Mouse (Mus musculus) activated CD4-positive, CD25-positive, alpha-beta regulatory T cell (primary cell): Measurements from ENCODE around the gene Cct7. TPM values are rescaled to one million over a fixed set of nuclear protein-coding genes. Genes with fewer than 3 reads are reported as not detected.

Source experiments
- polyA plus RNA-seq, 2 experiments: library from polyadenylated mRNA; unstranded; fragments of 100-300 nt; shearing (Covaris generic); gene quantifications; one replicate each; pipeline ENCODE4 v1.2.1; 2017

The Cct7 gene
- polyA plus RNA-seq, result 100 to 1,000 TPM; 255 to 288 TPM

DNA sequence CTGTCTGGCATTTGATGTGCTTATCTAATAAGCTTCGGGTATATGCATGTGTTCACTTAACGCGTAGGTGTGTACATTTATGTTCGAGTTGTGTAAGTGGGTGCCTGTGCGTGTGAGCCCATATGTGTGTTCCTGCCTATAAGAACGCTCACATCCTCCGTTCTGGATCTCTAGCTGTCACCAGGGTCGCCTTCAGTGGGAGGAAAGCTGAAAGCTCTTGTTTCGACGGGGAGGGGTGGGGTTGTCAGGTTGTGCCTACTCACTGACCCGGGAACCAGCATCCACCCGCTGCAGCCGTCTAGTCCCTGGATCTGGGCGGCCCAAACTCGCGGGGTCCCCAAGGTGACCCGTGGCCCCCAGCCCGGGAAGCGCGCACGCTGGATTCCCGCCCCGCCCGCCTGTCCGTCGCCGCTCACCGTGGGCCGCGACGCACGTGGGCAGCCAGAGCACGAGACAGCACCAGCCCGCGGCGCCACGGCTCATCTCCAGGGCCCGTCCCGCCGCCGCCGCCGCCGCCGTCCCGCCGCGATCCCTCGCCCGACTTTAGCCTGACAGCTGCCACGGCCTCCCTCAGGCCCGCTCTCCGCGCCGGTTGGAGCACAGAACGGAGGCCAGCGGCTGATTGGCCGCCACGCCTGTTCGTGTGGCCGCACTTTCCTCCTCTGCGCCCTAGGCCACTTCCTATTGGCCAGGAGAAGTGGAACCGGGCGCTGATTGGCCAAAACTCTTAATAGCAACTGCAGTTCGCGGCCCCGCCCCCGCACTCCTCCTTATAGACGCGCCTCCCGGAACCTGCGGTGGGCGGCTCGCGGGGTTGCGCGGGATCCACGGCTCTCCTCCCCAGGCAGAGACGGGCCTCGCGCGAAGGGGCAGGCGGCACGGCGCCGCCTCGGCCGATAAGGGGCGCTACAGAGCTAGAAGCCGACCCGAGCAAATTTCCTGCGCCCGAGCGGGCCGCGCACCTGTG lies at the start of gene Cct7:
Gene Cct7, plus strand, starts transcription at position 818 of the 967 bp plus-strand sequence.

DNA sequence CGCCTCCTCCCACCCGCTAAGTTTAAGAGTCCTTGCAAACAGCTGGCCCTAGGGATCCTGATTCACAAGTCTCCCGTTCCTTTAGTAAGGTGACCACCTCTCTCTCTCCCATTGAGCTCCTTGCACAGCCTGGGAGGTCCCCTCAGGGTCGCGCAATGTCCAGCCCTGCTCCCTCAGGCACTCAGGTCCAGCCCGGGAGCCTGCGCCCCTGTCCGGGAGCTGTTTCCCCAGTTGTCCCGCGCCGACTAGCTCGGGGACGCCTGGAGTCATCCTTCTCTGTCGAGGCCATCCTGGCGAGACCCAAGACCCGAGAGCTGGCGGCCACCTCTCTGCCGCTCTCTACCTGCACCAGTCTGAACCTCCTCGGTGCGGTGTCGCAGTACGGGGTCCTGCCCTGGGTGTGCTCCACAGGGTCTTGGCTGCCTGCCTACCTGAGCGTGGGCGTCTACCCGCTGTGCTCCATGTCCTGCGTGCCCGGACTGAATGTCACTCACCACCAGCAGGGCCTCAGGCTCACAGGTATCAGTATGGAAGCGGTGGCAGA lies 27.4 kb upstream of the Cct7 start, which contains the start of gene Noto:
Gene Noto, plus strand, starts transcription at position 51 of the 544 bp plus-strand sequence.

DNA sequence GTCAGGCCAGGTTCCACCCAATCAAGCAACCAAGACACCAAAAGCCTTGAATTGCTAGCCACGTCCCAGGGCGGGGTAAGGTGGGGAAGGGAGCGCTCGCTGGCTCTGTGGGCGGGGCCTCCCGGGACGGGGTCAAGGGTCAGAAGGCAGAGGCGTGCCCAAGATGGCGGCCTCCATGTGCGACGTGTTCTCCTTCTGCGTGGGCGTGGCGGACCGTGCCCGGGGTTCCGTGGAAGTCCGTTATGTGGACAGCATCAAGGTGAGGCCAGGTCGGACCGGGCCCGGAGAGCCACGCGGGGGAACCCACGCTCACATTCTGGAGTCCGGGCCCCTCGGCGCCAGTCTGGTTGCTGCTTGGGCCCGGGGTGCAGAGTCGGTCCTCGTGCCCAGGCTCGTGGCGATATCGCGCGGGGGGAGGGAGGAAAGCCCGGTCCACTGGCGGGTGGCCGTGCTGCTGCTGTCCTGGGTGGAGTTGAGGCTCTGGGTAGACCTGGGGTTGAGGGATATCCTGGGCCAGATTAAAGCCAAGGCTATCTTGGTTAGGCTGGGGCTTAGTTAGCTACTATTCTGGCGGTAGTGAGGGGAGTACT lies 19.4 kb upstream of the Cct7 start, which contains the start of gene Smyd5:
Gene Smyd5, plus strand, starts transcription at position 148 of the 590 bp plus-strand sequence.

DNA sequence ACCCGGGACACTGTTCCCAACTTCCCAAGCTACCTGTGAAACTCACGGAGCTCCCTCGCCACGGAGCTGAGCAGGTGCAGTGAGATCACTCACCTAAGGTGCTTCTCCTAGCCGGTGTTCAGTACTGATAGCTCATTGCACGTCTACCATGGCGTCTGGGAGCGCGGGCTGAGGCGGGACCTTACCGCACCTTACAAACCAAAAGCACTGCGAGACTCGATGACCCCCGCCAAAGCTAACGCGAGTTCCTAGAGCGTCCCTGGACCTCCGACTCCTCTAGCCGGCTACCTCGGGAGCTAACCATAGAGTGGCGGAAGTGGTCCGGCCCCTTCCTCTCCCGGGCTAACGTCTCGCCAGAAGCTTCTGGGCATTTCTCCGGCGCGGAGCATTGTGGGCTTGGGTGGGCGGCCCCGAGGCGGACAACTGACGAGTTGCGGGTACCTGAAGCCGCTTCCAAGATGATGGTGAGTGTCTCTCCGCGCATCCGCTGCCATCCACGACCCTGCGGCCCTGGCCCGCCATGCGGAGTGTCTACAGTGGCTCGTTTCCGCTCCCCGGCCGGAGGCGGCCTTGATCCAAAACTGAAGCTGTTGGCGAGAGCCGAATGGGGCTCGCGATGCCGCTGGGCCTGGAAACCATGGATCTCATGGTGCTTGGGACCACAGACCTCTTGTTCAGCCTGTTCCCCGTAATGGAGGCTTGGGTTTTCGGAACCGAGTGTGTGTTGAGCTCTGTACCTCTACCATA lies 523 bp downstream of the Cct7 start, which contains the start of gene Pradc1:
Gene Pradc1, minus strand, starts transcription at position 307 of the 747 bp plus-strand sequence.

DNA sequence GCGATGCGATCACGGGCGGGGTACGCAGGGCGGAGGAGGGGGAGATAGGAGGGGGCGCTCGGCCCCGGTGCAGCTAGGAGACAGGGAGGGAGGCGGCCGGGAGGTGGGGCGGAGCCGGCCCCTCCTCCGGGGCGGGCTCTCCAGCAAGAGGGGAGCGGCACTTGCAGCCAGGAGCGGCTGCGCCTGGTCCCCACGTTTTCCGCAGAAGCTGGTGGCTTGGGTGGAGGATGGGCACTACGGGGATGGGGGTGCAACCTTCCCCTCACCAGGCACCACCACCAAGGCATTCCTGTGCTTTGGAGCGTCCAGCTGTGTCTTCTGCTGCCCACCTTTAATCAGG lies 51.6 kb downstream of the Cct7 start, which contains the start of gene Fbxo41:
Gene Fbxo41, minus strand, starts transcription at position 84 of the 340 bp plus-strand sequence.

DNA sequence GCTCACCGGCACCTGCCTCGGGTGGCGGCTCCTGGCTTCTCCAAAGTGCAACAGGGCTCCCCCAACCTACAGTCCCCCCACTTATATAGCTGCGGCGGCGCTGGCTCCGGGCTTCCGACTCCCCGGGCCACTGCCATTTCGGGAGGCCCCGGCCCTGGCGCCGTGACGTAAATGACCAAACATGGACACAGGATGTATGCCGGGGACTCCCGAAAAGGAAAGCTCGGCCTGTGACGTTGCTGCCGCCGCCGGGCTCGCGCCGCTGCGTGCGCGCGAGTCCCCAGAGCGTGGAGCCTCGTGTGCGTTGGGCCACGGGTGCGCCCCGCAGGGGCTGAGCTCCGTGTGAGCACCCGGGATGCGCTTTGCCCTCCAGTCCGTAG lies 62.2 kb downstream of the Cct7 start, which contains the start of gene Egr4:
Gene Egr4, minus strand, starts transcription at position 59 of the 380 bp plus-strand sequence.

Other genes with a start within 250 kb of the Cct7 start
- 1 to 10 TPM in 1 of 2 experiments, under 1 TPM in 1; 0.55 to 1.6 TPM for gene Sfxn5, start 118.1 kb upstream of the Cct7 start, polyA plus RNA-seq
- under 1 TPM; 0.24 to 0.52 TPM for gene Rab11fip5, start 76.9 kb upstream of the Cct7 start, polyA plus RNA-seq
- gene Noto, start 27.6 kb upstream of the Cct7 start, polyA plus RNA-seq, result under 1 TPM in 1 of 2 experiments, not detected in 1; 0.17 TPM
- gene Smyd5, start 19.5 kb upstream of the Cct7 start, polyA plus RNA-seq, result 10 to 100 TPM; 30.2 to 34.5 TPM
- 10 to 100 TPM; 26.3 to 27.6 TPM for gene Pradc1, start 456 bp downstream of the Cct7 start, polyA plus RNA-seq
- under 1 TPM; 0.12 to 0.21 TPM for gene Fbxo41, start 51.5 kb downstream of the Cct7 start, polyA plus RNA-seq
- under 1 TPM in 1 of 2 experiments, not detected in 1; 0.14 TPM for gene Egr4, start 62.1 kb downstream of the Cct7 start, polyA plus RNA-seq
- gene Alms1, start 136.0 kb downstream of the Cct7 start, polyA plus RNA-seq, result 1 to 10 TPM; 1.9 to 3.9 TPM